Mouse (Mus musculus): ENCODE measurements around the gene Blm. TPM values are rescaled to one million over a fixed set of nuclear protein-coding genes. Genes with fewer than 3 reads are reported as not detected.

Gene Blm
- polyA plus RNA-seq, 1 experiment from 2014 or later: 27.0 TPM

- H3K9ac ChIP-seq: no peak overlapping the region
- no peak overlapping the region for H3K4me2 ChIP-seq (replicated peaks)
- H3K4me3 ChIP-seq: no peak overlapping the region
- H3K9me3 ChIP-seq: no peaks in the 10 kb centered on the region
- no peaks in the 10 kb centered on the region for H3K36me3 ChIP-seq
- H3K4me1 ChIP-seq: no peaks in the 10 kb centered on the region
- H3K27ac ChIP-seq: no peak overlapping the region
- 95% methylated on average over 6 of the region's 6 CpGs for WGBS
- H3K27me3 ChIP-seq (replicated peaks): no peaks in the 10 kb centered on the region
- no peak for ATAC-seq (ENCODE audit: low FRiP score, low read depth)
Measured at GRCm38 (mm10) chr7:80421576-80421975, 113.3 kb downstream of the Blm start.

- ATAC-seq (ENCODE audit: low FRiP score, low read depth): no peak
- Histone ChIP-seq H3K4me2 (replicated peaks) (no peak overlapping the region), H3K9me3 (no peaks in the 10 kb centered on the region), H3K27ac (no peak overlapping the region), H3K27me3 (replicated peaks) (no peaks in the 10 kb centered on the region), H3K36me3 (no peaks in the 10 kb centered on the region), H3K4me3 (no peak overlapping the region), H3K9ac (no peak overlapping the region), H3K4me1 (no peaks in the 10 kb centered on the region)
- WGBS: 82% methylated on average over 4 of the region's 4 CpGs
Measured at GRCm38 (mm10) chr7:80420586-80420985, 114.3 kb downstream of the Blm start.

GRCm38 (mm10) chr7:80419278-80419677 lies 115.6 kb downstream of the Blm start:
- H3K9me3 ChIP-seq: no peaks in the 10 kb centered on the region
- no peaks in the 10 kb centered on the region for H3K4me1 ChIP-seq
- H3K27ac ChIP-seq: no peak overlapping the region
- no peak for ATAC-seq (ENCODE audit: low FRiP score, low read depth)
- no peak overlapping the region for H3K4me3 ChIP-seq
- WGBS: 68% methylated on average over 3 of the region's 3 CpGs
- H3K9ac ChIP-seq: no peak overlapping the region
- H3K36me3 ChIP-seq: no peaks in the 10 kb centered on the region
- no peak overlapping the region for H3K4me2 ChIP-seq (replicated peaks)
- no peaks in the 10 kb centered on the region for H3K27me3 ChIP-seq (replicated peaks)

- 84% methylated on average over 3 of the region's 3 CpGs for WGBS
- H3K27ac ChIP-seq: no peak overlapping the region
- no peak overlapping the region for H3K9ac ChIP-seq
- H3K27me3 ChIP-seq (replicated peaks): no peaks in the 10 kb centered on the region
- no peak overlapping the region for H3K4me3 ChIP-seq
- ATAC-seq (ENCODE audit: low FRiP score, low read depth): no peak
- H3K4me1 ChIP-seq: no peaks in the 10 kb centered on the region
- no peak overlapping the region for H3K4me2 ChIP-seq (replicated peaks)
- no peaks in the 10 kb centered on the region for H3K36me3 ChIP-seq
- H3K9me3 ChIP-seq: no peaks in the 10 kb centered on the region
Measured at GRCm38 (mm10) chr7:80418036-80418435, 116.9 kb downstream of the Blm start.

- H3K9ac ChIP-seq: no peak overlapping the region
- no peaks in the 10 kb centered on the region for H3K4me1 ChIP-seq
- no peaks in the 10 kb centered on the region for H3K36me3 ChIP-seq
- no peak overlapping the region for H3K4me2 ChIP-seq (replicated peaks)
- H3K27me3 ChIP-seq (replicated peaks): no peaks in the 10 kb centered on the region
- no peak overlapping the region for H3K4me3 ChIP-seq
- no peak for ATAC-seq (ENCODE audit: low FRiP score, low read depth)
- H3K27ac ChIP-seq: no peak overlapping the region
- no peaks in the 10 kb centered on the region for H3K9me3 ChIP-seq
Measured at GRCm38 (mm10) chr7:80417601-80418000, 117.3 kb downstream of the Blm start.

GRCm38 (mm10) chr7:80416969-80417368 lies 118.0 kb downstream of the Blm start:
- Histone ChIP-seq H3K4me1 (no peaks in the 10 kb centered on the region), H3K27me3 (replicated peaks) (no peaks in the 10 kb centered on the region), H3K36me3 (no peaks in the 10 kb centered on the region), H3K9ac (no peak overlapping the region), H3K4me3 (no peak overlapping the region), H3K27ac (no peak overlapping the region), H3K9me3 (no peaks in the 10 kb centered on the region), H3K4me2 (replicated peaks) (no peak overlapping the region)
- no peak for ATAC-seq (ENCODE audit: low FRiP score, low read depth)
- WGBS: 89% methylated on average over 7 of the region's 7 CpGs

- no peak overlapping the region for H3K27ac ChIP-seq
- H3K9ac ChIP-seq: no peak overlapping the region
- H3K9me3 ChIP-seq: no peaks in the 10 kb centered on the region
- no peaks in the 10 kb centered on the region for H3K36me3 ChIP-seq
- 86% methylated on average over 7 of the region's 7 CpGs for WGBS
- ATAC-seq (ENCODE audit: low FRiP score, low read depth): no peak
- no peaks in the 10 kb centered on the region for H3K4me1 ChIP-seq
- H3K4me3 ChIP-seq: no peak overlapping the region
- H3K27me3 ChIP-seq (replicated peaks): no peaks in the 10 kb centered on the region
- H3K4me2 ChIP-seq (replicated peaks): no peak overlapping the region
Measured at GRCm38 (mm10) chr7:80414303-80414855, 120.5 kb downstream of the Blm start.

- Histone ChIP-seq H3K4me2 (replicated peaks) (no peak overlapping the region), H3K9me3 (no peaks in the 10 kb centered on the region), H3K36me3 (no peaks in the 10 kb centered on the region), H3K27me3 (replicated peaks) (no peaks in the 10 kb centered on the region), H3K27ac (no peak overlapping the region), H3K4me3 (no peak overlapping the region), H3K9ac (no peak overlapping the region), H3K4me1 (no peaks in the 10 kb centered on the region)
- ATAC-seq (ENCODE audit: low FRiP score, low read depth): no peak
- 75% methylated on average over 9 of the region's 9 CpGs for WGBS
Measured at GRCm38 (mm10) chr7:80413512-80414302, 121.2 kb downstream of the Blm start.

GRCm38 (mm10) chr7:80412781-80413180 lies 122.1 kb downstream of the Blm start:
- no peaks in the 10 kb centered on the region for H3K9me3 ChIP-seq
- H3K9ac ChIP-seq: no peak overlapping the region
- WGBS: 85% methylated on average over 5 of the region's 5 CpGs
- H3K27me3 ChIP-seq (replicated peaks): no peaks in the 10 kb centered on the region
- H3K36me3 ChIP-seq: no peaks in the 10 kb centered on the region
- H3K27ac ChIP-seq: no peak overlapping the region
- H3K4me2 ChIP-seq (replicated peaks): no peak overlapping the region
- no peak for ATAC-seq (ENCODE audit: low FRiP score, low read depth)
- no peaks in the 10 kb centered on the region for H3K4me1 ChIP-seq
- H3K4me3 ChIP-seq: no peak overlapping the region

GRCm38 (mm10) chr7:80412279-80412678 lies 122.6 kb downstream of the Blm start:
- Histone ChIP-seq H3K9ac (no peak overlapping the region), H3K4me2 (replicated peaks) (no peak overlapping the region), H3K27me3 (replicated peaks) (no peaks in the 10 kb centered on the region), H3K27ac (no peak overlapping the region), H3K36me3 (no peaks in the 10 kb centered on the region), H3K4me3 (no peak overlapping the region), H3K4me1 (no peaks in the 10 kb centered on the region), H3K9me3 (no peaks in the 10 kb centered on the region)
- WGBS: 72% methylated on average over 10 of the region's 10 CpGs
- ATAC-seq (ENCODE audit: low FRiP score, low read depth): no peak

- H3K4me1 ChIP-seq: no peaks in the 10 kb centered on the region
- no peak for ATAC-seq (ENCODE audit: low FRiP score, low read depth)
Measured at GRCm38 (mm10) chr7:80410380-80410779, 124.5 kb downstream of the Blm start.

GRCm38 (mm10) chr7:80407712-80408111 lies 127.2 kb downstream of the Blm start:
- no peaks in the 10 kb centered on the region for H3K36me3 ChIP-seq
- WGBS: 81% methylated on average over 9 of the region's 9 CpGs
- no peaks in the 10 kb centered on the region for H3K9me3 ChIP-seq
- H3K4me3 ChIP-seq: no peak overlapping the region
- H3K9ac ChIP-seq: no peak overlapping the region
- H3K27me3 ChIP-seq (replicated peaks): peaks cover 14% of the 10 kb centered on the region
- H3K4me1 ChIP-seq: no peaks in the 10 kb centered on the region
- no peak overlapping the region for H3K4me2 ChIP-seq (replicated peaks)
- no peak for ATAC-seq (ENCODE audit: low FRiP score, low read depth)
- no peak overlapping the region for H3K27ac ChIP-seq

More at GRCm38 (mm10) chr7:80410380-80410779, 124.5 kb downstream of the Blm start:
- no peak overlapping the region for H3K4me2 ChIP-seq (replicated peaks)
- 77% methylated on average over 9 of the region's 9 CpGs for whole genome bisulfite sequencing
- H3K9ac ChIP-seq: no peak overlapping the region
- H3K4me3 ChIP-seq: no peak overlapping the region
- no peaks in the 10 kb centered on the region for H3K27me3 ChIP-seq (replicated peaks)
- no peaks in the 10 kb centered on the region for H3K36me3 ChIP-seq
- no peaks in the 10 kb centered on the region for H3K9me3 ChIP-seq
- no peak overlapping the region for H3K27ac ChIP-seq

- 92% methylated on average over 3 of the region's 3 CpGs for WGBS
- no peak overlapping the region for H3K9ac ChIP-seq
- no peak overlapping the region for H3K4me3 ChIP-seq
- H3K9me3 ChIP-seq: no peaks in the 10 kb centered on the region
- no peak overlapping the region for H3K27ac ChIP-seq
- peaks cover 14% of the 10 kb centered on the region for H3K27me3 ChIP-seq (replicated peaks)
- no peaks in the 10 kb centered on the region for H3K36me3 ChIP-seq
- no peak for ATAC-seq (ENCODE audit: low FRiP score, low read depth)
- peaks cover 8% of the 10 kb centered on the region for H3K4me1 ChIP-seq
- no peak overlapping the region for H3K4me2 ChIP-seq (replicated peaks)
Measured at GRCm38 (mm10) chr7:80406186-80406585, 128.7 kb downstream of the Blm start.

All from neural tube, embryonic 12.5 days (tissue).